10 mouse cellular contexts compared by ENCODE assay signal in genomic region chr17:26549148-26549809, GRCm38 (mm10). TPM values are rescaled to one million over a fixed set of nuclear protein-coding genes. Genes with fewer than 3 reads are reported as not detected.
DNase-seq lines count a peak whose midpoint lies in the region; ATAC-seq lines count a peak whose summit lies in the region.
"Had no signal": no experiment of that assay in that cellular context is flagged by ENCODE, and none has a peak within 500 bp of the region (broad histone marks: within the 10 kb centered on the region; RNA-seq: fewer than 3 reads in every experiment).

No protein-coding gene starts in this region.

- H3K4me3 ChIP-seq in embryonic facial prominence, embryonic 12.5 days: no peak overlapping the region
- H3K4me3 ChIP-seq in stomach, embryonic 14.5 days (ENCODE audit: low read depth, low read length): no peak overlapping the region
- H3K4me3 ChIP-seq: neural tube, embryonic 15.5 days had no signal

- intact Hi-C loops in left cerebral cortex, postnatal 10 days (cut with DNase I): no loop called here

- H3K27me3 ChIP-seq in embryonic facial prominence, embryonic 12.5 days: peaks cover 9% of the 10 kb centered on the region; the same call in 1 of the 2 replicates
- no peaks in the 10 kb centered on the region for H3K27me3 ChIP-seq in stomach, embryonic 14.5 days (ENCODE audit: control insufficient read depth, insufficient read depth, low read length)
- H3K27me3 ChIP-seq: neural tube, embryonic 15.5 days had no signal

- no peak overlapping the region for H3K9ac ChIP-seq in embryonic facial prominence, embryonic 12.5 days
- no peak overlapping the region for H3K9ac ChIP-seq in stomach, embryonic 14.5 days (replicated peaks; ENCODE audit: low read depth, low read length)
- H3K9ac ChIP-seq: neural tube, embryonic 15.5 days had no signal

- H3K27ac ChIP-seq in embryonic facial prominence, embryonic 12.5 days: no peak overlapping the region
- H3K27ac ChIP-seq in stomach, embryonic 14.5 days (ENCODE audit: low read length): no peak overlapping the region
- H3K27ac ChIP-seq: neural tube, embryonic 15.5 days had no signal

- DNase-seq in kidney, adult 11 months: peak; percentile 54
- DNase-seq in kidney, adult 18-20 months: no peak
- peak; percentile 40 to 71 for DNase-seq in kidney, postnatal 36 days
- DNase-seq in frontal cortex, postnatal 14 days (ENCODE audit: low spot score in 2 of 2): no peak
- DNase-seq in left cerebral cortex, postnatal 10 days (ENCODE audit: extremely low spot score in 1 of 2, low spot score in 2 of 2): no peak
- no peak for DNase-seq in T-cell, adult 2 months (ENCODE audit: low spot score)
- DNase-seq: cerebellum, adult 9-11 months had no signal

- peak overlapping the region; percentile 19; the same call in 1 of the 2 replicates for H3K4me2 ChIP-seq in embryonic facial prominence, embryonic 12.5 days (replicated peaks)
- no peak overlapping the region for H3K4me2 ChIP-seq in stomach, embryonic 14.5 days (replicated peaks; ENCODE audit: low read depth, low read length)
- H3K4me2 ChIP-seq: neural tube, embryonic 15.5 days had no signal

- H3K4me1 ChIP-seq in embryonic facial prominence, embryonic 12.5 days: peaks cover 8% of the 10 kb centered on the region
- H3K4me1 ChIP-seq in stomach, embryonic 14.5 days (ENCODE audit: control insufficient read depth, insufficient read depth, low read length): 0 out of 2 replicates have a peak, but pooled peaks cover 4% of the 10 kb centered on the region

- no peak for ATAC-seq in embryonic facial prominence, embryonic 12.5 days (ENCODE audit: insufficient number of reproducible peaks, insufficient read depth, low FRiP score, low TSS enrichment)
- 0 out of 2 replicates have a peak, but pooled peaks have one; percentile 28 for ATAC-seq in stomach, embryonic 14.5 days (ENCODE audit: insufficient number of reproducible peaks, insufficient read depth, low FRiP score, low read depth)

- H3K9me3 ChIP-seq in embryonic facial prominence, embryonic 12.5 days: no peaks in the 10 kb centered on the region
- no peaks in the 10 kb centered on the region for H3K9me3 ChIP-seq in stomach, embryonic 14.5 days (ENCODE audit: control insufficient read depth, low read depth, low read length)
- H3K9me3 ChIP-seq: neural tube, embryonic 15.5 days had no signal

- H3K36me3 ChIP-seq in embryonic facial prominence, embryonic 12.5 days: no peaks in the 10 kb centered on the region
- no peaks in the 10 kb centered on the region for H3K36me3 ChIP-seq in stomach, embryonic 14.5 days (ENCODE audit: control insufficient read depth, insufficient read depth, low read length)
- H3K36me3 ChIP-seq: neural tube, embryonic 15.5 days had no signal

- WGBS in embryonic facial prominence, embryonic 12.5 days: 7% methylated on average over 12 of the region's 12 CpGs
- WGBS in stomach, embryonic 14.5 days: 8% methylated on average over 12 of the region's 12 CpGs

RNA-seq across cellular contexts. Expression of gene Ergic1, which starts 12.0 kb away (rescaled TPM):
- polyA plus RNA-seq in embryonic facial prominence, embryonic 12.5 days (2016; fragmentation: Nextera tagmentation; extraction: Ambion mirVana): 102 and 103 TPM in 2 replicates
- 133 and 142 TPM in 2 replicates for polyA plus RNA-seq in stomach, embryonic 14.5 days (2014; fragmentation: Nextera tagmentation; extraction: Ambion mirVana)
- 100 to 1,000 TPM; 170 to 171 TPM for total RNA-seq in left cerebral cortex, postnatal 10 days (2021)

RNA-seq across cellular contexts. Expression of gene Dusp1, which starts 12.6 kb away (rescaled TPM):
- polyA plus RNA-seq in embryonic facial prominence, embryonic 12.5 days (2016; fragmentation: Nextera tagmentation; extraction: Ambion mirVana): 19.4 and 20.6 TPM in 2 replicates
- 16.2 and 21.0 TPM in 2 replicates for polyA plus RNA-seq in stomach, embryonic 14.5 days (2014; fragmentation: Nextera tagmentation; extraction: Ambion mirVana)
- total RNA-seq in left cerebral cortex, postnatal 10 days (2021): 10 to 100 TPM; 23.2 TPM

Comparison
In these comparisons a context has a peak if more than half of its experiments do, and no peak if none do; other contexts are left out.
1. DNase-seq: peak in kidney, adult 11 months (single experiment) and kidney, postnatal 36 days (2 of 2); none in kidney, adult 18-20 months (single experiment), frontal cortex, postnatal 14 days (0 of 2), left cerebral cortex, postnatal 10 days (0 of 2) and T-cell, adult 2 months (single experiment).